Mouse (Mus musculus): ENCODE measurements around the gene Chp1.
"Not testable (repeated sequence)": the region's sequence is repeated elsewhere in the genome, so short reads cannot be mapped to it uniquely, and the experiment has no call there.

Gene Chp1

DNA sequence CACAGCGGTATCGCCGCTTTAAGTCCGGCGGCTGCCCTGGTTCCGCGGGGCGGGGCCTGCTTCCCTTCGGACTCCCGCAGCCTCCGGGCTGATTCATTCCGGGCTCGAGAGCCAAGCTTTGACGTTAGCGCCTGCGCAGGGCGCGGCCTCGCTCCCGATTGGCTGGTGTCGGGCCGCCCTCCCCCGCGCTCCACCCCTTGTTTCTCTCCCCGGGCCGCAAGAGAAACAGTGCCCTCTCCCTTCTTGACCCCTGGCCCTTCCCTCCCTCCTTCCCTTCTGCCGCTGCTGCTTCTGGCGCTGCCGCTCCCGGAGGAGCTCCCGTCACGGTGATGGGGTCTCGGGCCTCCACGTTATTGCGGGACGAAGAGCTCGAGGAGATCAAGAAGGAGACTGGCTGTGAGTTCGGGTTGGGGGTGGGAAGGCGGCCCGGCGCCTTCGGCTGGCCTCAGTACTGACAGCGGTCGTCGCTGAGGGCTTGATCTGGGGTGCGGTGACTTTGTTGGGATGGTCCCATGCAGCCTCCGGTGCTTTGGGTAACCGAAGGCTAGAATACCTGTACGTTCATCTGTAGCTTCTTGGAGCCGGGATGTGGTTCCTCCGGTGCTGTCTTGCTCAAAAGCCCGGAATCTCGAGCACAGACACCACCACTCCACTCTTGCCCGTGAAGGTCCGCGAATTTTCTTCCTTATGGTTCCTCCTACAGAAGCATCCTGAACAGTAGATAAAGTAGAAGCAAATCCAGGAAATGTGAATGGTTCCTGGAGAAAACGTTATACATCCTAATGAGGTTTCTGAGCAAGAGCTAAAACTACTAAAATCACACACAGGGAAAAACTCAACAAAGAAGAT is at the start of gene Chp1, which contains the start of gene Exd1:
Gene Chp1 (plus strand): TSS at position 176 of the 849 bp plus-strand sequence.
Gene Exd1 (minus strand): TSS at position 106 of the 849 bp plus-strand sequence.
- DNase-seq (ENCODE audit: low spot score in 2 of 2), result peak; percentile 95 to 98

DNA sequence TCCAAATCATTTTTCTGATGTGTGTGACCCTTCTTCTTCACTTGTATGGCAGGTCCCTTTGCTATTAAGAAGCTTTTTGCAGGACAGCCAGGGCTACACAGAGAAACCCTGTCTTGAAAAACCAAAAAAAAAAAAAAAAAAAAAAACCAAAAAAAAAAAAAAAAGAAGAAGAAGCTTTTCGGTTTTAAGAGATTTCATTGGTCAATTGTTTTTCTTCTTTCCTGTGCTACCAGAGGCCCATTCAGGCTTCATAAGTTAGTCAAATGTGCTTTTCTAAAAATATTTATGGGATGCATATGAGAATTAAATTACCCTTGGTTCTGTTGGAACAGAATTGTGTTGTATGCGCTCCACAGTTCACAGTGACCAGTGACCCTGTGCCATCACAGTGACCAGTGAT is 48.6 kb upstream of the Chp1 start:
- no peak for DNase-seq (ENCODE audit: low spot score in 2 of 2)

DNA sequence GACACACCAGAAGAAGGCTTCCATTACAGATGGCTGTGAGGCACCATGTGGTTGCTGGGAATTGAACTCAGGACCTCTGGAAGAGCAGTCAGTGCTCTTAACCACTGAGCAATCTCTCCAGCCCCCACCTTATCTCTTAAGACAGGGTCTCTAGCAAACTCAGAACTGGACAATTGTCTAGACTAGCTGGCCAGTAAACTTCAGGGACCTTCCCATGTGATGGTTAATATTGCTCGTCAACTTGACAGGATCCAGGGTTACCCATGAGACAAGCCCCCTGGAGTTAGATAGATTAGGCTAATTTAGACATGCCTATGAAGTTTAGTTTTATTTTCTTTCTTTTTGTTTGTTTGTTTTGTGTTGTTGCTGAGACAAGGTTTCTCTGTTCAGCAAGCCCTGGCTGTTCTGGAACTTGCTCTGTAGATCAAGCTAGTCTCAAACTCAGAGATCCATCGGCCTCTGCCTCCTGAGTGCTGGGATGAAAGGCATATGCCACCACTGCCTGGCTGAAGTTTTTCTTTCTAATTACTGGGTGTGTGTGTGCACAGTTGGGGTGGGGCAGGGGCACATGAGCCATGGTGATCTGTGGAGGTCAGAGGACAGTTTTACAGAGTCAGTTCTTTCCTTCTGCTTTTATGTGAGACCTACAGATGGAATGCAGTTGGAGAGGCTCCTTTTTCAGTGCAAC is 46.4 kb upstream of the Chp1 start:
- no peak for DNase-seq (ENCODE audit: low spot score in 2 of 2)

DNA sequence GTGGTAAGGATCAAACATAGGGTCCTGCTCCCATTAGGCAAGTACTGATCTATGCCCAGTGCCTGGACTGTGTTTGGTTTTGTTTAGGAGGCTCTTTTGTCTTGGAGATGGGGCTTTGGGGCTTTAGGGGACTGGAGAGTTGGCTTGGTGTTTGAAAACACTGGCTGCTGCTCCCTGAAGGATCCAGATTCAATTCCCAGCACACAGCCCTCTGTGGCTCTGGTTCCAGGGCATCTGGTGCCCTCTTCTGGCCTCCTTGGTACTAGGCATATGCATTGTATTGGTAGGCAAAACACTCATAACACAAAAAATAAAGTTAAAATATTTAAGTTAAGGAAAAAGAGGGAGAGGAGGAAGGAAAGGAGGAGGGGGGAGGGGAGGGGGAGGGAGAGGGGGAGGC is 40.4 kb upstream of the Chp1 start:
- no peak for DNase-seq (ENCODE audit: low spot score in 2 of 2)

DNA sequence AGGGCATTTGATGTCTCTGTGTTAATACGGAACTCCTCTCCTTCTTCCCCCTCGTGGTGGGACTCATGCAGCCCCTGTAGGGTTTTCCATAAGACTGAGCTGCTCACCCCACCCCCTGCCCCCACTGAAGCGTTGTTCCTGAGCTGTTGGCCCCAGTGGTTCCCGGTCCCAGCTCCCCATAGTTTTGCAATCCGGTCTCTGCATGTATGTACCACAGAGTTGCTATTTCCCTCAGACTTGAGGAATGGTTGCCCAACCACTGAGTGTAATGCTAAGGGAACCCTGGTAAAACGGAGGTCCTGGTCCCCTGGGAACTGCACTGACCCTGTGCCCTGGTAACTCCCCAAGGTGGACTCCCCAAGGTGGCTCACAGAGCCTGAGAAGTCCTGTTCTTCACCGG is 39.0 kb upstream of the Chp1 start:
- DNase-seq (ENCODE audit: low spot score in 2 of 2), result not testable (repeated sequence)

DNA sequence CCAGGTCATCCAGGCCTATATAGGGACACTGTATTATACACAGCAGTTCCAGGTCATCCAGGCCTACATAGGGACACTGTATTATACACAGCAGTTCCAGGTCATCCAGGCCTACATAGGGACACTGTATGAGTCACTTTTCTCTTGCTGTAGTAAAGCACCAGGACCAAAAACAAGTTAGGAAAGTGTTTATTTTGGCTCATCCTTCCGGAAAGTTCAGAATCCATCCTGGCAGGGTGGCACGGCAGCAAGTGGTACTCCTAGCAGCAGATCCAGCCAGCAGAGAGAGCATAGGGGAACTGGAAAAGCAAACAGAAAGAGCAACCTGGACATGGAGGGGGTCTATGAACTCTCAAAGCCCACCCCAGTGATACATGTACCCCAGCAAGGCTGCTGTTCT is 36.6 kb upstream of the Chp1 start:
- DNase-seq (ENCODE audit: low spot score in 2 of 2), result no peak

DNA sequence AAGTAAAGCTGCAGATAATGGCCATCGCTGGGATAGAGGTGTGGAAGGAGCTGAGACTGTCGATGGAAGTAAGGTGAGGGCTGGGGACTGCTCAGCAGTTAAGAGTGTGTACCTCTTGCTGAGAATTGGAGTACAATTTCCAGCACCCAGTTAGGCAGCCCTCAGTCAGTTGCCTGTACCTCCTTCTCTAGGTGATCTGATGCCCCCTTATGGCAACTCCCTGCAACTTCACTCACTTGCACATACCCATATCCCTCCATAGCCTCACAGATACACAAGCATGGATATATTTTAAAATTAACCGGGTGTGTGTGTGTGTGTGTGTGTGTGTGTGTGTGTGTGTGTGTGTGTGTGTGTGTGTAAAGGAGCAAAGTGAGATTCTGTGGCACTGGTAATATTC is 35.2 kb upstream of the Chp1 start:
- no peak for DNase-seq (ENCODE audit: low spot score in 2 of 2)

DNA sequence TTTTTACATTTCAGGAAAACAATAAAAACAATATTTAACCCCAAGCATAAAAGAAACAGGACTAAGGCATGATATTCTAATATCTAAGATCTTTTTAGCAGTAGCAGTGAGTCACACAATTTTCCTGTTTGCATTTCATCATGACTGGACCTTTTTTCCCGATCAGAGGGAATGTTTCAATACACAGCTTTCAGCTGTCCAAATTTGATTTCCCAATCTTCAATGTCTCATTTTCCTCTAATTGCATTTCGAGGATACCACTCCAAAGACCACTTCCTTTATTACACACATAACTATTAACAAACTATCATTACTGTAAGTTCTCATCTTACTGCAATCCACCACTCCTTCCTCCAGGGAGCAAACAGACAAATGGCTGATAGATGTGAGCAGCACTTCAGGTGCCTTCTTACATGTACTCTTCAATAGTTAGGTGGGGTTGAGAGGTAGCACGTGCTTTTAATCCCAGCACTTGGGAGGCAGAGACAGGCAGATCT is 33.4 kb upstream of the Chp1 start:
- no peak for DNase-seq (ENCODE audit: low spot score in 2 of 2)

DNA sequence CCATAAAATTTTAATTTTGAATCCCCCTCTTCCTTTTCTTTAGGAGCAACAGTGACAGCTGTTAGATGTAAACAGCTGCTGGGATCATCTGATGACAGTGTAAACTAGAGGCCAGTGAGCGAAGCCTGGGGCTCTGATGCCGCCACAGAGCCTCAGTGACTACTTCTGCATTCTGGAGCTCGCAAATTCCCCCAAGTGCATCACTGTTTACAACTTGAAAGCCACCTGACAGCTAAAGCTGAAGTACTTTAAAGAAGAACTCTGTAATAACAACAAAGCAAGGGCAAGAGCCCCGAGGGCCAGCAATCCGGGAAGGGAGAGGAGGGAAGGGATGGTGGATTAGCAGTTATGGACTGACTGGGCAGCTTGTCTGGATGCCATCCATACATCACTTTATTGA is 30.7 kb upstream of the Chp1 start:
- no peak for DNase-seq (ENCODE audit: low spot score in 2 of 2)

DNA sequence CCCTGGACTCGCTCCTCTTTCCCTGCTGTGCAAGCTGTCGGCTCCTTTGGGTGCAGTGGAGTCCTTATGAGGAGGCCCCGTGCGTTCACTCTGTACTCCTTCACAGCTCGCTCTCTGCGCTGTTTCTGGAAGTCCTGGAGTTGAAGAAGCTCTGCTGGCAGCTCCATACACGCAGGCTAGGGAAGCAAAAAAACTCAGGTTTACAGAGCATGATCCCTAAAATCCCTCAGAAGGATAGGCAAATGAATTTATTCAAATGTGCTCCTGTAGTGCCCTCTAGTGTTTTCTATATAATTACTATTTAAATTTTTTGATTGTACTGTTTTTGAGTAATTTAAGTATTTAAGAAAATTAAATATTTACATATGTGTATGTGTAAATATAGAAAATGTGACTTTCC is 26.9 kb upstream of the Chp1 start:
- no peak for DNase-seq (ENCODE audit: low spot score in 2 of 2)

DNA sequence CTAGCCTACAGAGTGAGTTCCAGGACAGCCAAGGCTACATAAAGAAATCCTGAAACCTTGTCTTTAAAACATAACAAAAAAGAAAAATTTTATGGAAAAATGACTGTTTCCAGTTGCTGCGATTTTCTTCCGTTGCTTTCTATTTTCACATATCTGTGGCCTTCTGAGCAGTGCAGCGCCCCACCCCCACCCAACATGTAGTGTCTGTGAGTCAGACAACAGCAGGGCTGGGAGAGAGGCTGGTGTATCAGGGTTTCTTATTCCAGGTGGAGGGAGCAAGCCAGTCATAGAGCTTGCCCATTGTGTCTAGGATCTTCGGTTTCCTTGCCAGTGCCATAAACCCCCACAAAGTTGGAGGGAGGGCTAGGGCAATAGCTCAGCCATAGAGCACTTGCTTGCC is 23.7 kb upstream of the Chp1 start:
- no peak for DNase-seq (ENCODE audit: low spot score in 2 of 2)

DNA sequence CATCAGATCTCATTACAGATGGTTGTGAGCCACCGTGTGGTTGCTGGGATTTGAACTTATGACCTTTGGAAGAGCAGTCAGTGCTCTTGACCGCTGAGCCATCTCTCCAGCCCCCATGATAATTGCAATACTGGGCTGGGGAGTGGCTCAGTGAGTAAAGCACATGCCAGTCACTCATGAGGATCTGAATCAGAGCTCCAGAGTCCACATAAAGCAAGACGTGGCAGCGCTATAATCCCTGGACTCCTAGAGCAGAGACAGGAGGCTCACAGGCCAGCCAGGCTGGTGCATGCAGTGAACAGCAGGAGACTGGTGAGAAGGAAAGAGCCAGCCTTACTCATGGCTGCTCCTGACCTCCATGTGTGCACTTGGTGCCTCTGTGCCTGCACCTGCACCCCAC is 22.1 kb upstream of the Chp1 start:
- DNase-seq (ENCODE audit: low spot score in 2 of 2), result no peak

DNA sequence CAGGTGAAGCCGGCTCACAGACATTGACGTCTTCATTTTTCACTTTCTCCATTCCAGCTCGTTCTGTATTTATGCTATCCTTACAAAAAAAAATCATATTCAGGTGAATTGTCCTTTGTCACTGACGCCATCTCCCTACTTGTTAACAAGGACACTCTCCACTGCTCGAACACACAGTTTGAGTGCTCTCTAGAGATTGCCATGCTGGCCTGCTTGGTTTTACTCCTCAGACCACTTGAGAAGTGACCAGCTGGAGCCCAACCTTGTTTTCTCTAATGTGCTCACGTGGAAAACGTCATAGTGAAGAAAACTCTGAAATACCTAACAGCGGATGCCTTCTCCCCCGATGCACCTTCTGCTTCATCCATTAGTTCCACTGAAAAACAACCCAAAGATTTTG is 8.7 kb upstream of the Chp1 start:
- no peak for DNase-seq (ENCODE audit: low spot score in 2 of 2)

DNA sequence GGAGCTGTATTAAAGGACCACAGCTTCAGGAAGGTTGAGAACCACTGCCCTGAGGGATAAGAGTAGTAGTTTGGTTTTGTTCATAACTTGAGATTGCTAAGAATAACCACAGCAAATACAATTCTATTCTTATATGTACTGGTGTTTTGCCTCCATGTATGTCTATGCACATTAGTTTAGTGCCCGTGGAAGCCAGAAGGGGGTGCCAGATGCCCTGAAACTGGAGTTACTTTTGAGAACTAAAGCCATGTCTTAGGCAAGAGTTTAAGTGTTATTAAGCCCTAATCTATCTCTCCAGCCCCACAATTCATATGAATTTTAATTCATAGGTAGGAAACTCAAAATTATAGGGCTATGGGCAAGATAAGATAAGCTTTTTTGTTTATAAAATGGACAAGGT is 5.4 kb upstream of the Chp1 start:
- DNase-seq (ENCODE audit: low spot score in 2 of 2), result peak in 1 of 2 experiments; percentile 22

DNA sequence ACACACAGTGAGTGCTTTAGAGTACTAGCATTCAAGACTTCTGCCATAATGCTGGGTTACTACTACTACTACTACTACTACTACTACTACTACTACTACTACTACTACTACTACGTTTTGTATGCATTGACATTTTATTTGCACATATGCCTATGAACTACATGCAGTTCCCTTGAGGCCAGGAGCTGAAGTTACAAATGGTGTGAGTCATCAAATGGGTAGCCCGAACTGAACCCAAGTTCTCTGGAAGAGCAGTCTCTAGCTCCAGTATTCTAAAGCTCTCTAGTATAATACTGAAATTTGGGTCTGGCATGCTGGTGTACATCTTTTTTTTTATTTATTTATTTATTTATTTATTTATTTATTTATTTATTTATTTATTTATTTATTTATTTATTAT is 3.8 kb upstream of the Chp1 start:
- no peak for DNase-seq (ENCODE audit: low spot score in 2 of 2)

DNA sequence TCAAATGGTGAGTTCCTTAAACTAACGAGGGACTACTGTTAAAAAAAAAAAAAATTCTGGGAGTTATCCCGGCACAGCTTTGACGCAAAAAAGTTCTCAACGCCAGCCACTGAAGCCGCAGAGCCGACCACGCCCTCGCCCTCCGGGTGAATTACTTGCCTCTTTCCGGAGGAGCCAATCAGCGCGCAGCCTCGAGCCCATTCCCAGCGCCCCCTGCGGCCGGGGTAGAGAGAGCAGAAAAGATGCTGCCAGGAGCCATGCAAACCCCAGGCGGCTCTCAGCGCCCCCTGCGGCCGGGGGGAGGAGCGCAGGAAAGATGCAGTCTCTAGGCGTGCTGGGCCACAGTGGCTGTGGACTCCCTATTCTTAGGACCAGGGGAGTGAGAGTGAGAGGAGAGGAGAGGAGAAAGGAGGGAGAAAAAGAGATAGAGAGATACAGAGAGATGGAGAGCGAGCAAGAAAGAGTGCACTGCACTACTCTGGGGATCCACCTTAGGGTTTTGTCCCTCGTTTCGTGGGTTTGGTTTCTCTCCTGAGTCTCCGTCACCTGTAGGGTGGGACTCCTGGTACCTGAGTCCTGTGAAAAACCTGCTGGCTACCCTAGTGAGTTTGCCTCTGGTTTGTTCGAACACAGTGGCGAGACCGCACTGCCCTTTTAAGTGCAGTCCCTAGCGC is 512 bp upstream of the Chp1 start:
- peak; percentile 54 to 76 for DNase-seq (ENCODE audit: low spot score in 2 of 2)

DNA sequence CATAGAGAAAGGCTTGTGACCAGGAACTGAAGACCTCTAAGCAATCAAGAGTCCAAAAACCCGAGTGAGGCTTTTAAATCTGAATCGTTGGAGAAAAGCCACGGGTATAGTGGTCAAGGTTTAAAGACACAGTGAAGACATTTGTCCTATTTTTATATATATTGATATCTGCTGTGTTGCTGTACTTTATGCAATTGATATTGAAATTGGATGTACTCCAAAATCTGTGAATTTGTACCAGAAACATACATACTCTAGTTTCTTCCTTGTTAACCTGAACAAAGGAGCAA is 819 bp downstream of the Chp1 start:
- DNase-seq (ENCODE audit: low spot score in 2 of 2), result no peak

DNA sequence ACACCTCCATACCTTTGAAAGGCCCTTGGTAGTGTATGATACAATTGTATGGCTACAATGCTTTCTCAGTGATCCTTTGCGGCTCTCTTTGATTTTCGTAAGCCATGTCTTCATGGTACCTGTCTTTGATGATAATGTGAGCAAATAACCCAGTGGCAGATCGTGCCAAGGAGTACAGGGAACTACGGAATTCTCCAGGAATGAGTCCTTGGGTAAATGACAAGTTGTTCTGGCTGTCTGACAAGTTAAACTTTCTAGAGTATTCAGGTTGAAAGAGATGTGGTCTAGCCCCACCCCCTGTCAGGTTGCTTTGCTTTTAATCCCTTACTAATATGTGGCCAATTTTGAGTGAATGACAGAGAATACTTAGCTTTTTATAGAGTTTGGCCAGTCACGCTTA is 1.2 kb downstream of the Chp1 start:
- no peak for DNase-seq (ENCODE audit: low spot score in 2 of 2)

DNA sequence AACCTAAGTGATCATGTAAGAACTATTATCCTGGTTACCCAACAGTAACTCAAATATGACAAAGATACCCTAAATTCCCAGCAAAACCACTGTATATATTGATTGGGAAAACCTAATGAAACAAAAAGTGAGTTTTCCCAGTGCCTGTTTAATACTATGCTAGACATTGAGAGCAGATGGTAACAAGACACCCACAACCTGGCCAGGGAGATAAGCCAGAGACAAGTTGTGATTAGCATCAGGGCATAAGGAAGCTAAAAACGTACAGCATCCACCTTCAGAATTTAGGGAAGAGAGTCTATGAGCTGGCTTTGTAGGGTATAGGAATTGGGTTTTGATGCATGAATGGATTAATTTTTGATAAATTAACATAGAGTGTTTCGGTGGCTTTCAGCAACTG is 2.2 kb downstream of the Chp1 start:
- DNase-seq (ENCODE audit: low spot score in 2 of 2), result no peak

DNA sequence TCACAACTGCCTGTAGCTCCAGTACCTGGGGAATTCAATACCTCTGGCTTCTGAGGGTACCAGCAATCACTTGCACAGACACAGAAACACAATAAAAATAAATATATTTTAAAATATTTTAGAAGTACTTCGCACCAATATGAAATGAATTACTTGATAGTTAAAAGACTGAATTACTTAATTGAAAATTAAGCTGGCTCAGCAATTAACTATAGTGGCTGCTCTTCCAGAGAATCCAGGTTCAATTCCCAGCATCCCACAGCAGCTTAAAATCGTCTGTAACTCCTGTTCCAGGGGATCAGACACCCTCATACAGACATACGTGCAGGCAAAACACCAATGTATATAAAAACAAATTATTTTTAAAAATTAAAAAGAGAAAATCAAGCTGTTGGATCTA is 10.5 kb downstream of the Chp1 start:
- no peak for DNase-seq (ENCODE audit: low spot score in 2 of 2)

DNA sequence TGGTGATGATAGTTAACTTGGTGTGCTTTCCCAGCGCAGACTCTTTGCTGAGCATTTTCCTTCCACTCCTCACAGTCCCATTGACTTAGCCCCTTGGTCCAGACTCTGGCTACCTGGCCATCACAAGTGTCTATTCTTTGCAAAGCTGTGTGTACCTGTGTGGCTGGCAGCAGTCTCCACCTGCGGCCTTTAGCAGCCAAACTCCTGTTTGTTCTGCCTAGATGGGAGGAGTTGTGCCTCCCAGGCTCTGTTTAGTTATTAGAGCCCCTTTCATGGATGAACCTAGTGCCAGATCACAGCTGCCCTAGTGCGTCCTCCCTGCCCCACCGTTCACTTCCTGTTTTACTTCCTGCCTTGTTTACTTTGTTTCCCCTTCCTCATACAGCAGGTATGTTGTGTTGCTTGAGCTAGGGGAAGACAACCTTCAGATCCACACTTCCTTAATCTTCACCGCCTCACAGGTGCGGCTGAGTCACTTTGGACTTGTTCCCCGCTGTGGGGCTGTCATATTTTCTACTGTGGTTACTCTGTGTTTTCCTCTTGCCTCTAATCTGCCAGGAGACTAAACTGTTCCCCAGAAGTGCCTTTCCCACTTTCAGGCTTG is 11.3 kb downstream of the Chp1 start:
- no peak for DNase-seq (ENCODE audit: low spot score in 2 of 2)

DNA sequence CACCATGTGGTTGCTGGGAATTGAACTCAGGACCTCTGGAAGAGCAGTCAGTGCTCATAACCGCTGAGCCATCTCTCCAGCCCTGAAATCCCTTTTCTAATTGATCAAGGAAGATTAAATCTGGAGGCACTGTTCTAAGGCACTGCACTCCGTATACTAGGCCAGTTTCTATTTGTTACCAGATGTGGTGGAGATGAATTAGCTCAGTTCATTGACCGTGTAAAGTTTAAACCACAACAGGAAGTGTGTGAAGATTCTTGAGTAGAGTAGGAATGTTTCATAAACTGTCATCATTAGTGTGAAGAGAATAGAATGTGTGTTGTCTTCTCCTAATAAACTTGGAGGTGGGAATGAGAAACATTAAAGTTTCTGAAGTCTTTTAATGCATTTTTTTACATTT is 14.3 kb downstream of the Chp1 start:
- no peak for DNase-seq (ENCODE audit: low spot score in 2 of 2)
